Comparison of ENCODE assay signal across 27 mouse cellular contexts in the genomic region with DNA sequence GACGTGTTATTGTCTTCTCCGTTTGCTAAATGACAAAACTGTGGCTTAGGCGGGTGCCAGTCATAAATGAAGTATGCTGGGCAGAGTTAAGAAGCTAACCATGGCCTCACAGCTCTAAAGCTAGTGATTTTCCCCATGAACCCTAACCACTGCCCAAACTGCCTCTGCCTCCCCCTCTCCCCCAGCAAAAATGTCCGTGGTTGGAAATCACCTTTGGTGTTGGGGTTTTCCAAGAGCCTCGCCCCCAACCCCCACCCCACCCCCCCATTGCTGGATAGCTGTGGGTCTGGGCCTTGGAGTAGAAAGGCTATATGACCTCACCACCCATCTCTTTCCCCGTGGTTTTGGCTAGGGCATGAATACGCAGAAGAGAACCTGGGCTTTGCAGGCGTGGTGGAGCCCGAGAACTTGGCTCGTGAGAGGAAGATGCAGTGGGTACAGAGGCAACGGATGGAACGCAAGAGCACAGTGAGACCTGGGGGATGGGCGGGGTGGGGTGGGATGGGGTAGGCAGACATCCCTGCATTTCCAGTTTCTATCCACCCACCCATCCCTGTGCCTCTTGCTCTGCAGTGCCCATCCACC. TPM values are rescaled to one million over a fixed set of nuclear protein-coding genes. Genes with fewer than 3 reads are reported as not detected.
"Had no signal": no experiment of that assay in that cellular context is flagged by ENCODE, and none has a peak within 500 bp of the region (broad histone marks: within the 10 kb centered on the region; RNA-seq: fewer than 3 reads in every experiment).

No protein-coding gene starts in this region.

- H3K27ac ChIP-seq: kidney, embryonic 15.5 days; limb, embryonic 10.5 days; limb, embryonic 13.5 days; liver, embryonic 12.5 days; liver, embryonic 15.5 days; lung, embryonic 15.5 days; midbrain, embryonic 10.5 days; midbrain, embryonic 13.5 days; neural tube, embryonic 13.5 days; stomach, postnatal 0 days had no signal

- H3K36me3 ChIP-seq: liver, embryonic 12.5 days; liver, embryonic 15.5 days had no signal

- ATAC-seq: liver, embryonic 12.5 days; midbrain, embryonic 13.5 days; midbrain, embryonic 16.5 days had no signal

- H3K27me3 ChIP-seq: kidney, embryonic 15.5 days; limb, embryonic 13.5 days; liver, embryonic 12.5 days; liver, embryonic 15.5 days; lung, embryonic 15.5 days; midbrain, embryonic 13.5 days; neural tube, embryonic 13.5 days had no signal

- H3K9me3 ChIP-seq: kidney, embryonic 15.5 days; limb, embryonic 10.5 days; limb, embryonic 13.5 days; liver, embryonic 12.5 days; liver, embryonic 15.5 days; lung, embryonic 15.5 days; megakaryocyte, embryonic 14.5 days; midbrain, embryonic 10.5 days; midbrain, embryonic 13.5 days; neural tube, embryonic 13.5 days had no signal

- H3K4me1 ChIP-seq: kidney, embryonic 15.5 days; limb, embryonic 13.5 days; liver, embryonic 12.5 days; liver, embryonic 15.5 days; lung, embryonic 15.5 days; midbrain, embryonic 10.5 days; midbrain, embryonic 13.5 days; neural tube, embryonic 13.5 days had no signal

- H3K4me2 ChIP-seq: kidney, embryonic 15.5 days; limb, embryonic 13.5 days; liver, embryonic 12.5 days; liver, embryonic 15.5 days; lung, embryonic 15.5 days; midbrain, embryonic 13.5 days; neural tube, embryonic 13.5 days had no signal

- H3K4me3 ChIP-seq: kidney, embryonic 15.5 days; limb, embryonic 10.5 days; limb, embryonic 13.5 days; liver, embryonic 12.5 days; liver, embryonic 15.5 days; lung, embryonic 15.5 days; midbrain, embryonic 10.5 days; midbrain, embryonic 13.5 days; myocyte; neural tube, embryonic 13.5 days had no signal

- DNase-seq: kidney, adult 8-10 months; kidney, postnatal 10 days; kidney, postnatal 36 days; liver; lung, adult 18-20 months; lung, postnatal 10 days; lung, postnatal 36 days; right cerebral cortex, adult 18-20 months; right cerebral cortex, postnatal 14 days; right cerebral cortex, postnatal 4 days; thymus, adult 18-20 months; thymus, postnatal 36 days had no signal

- H3K9ac ChIP-seq: kidney, embryonic 15.5 days; limb, embryonic 13.5 days; liver, embryonic 12.5 days; liver, embryonic 15.5 days; lung, embryonic 15.5 days; midbrain, embryonic 13.5 days; neural tube, embryonic 13.5 days had no signal

RNA-seq across cellular contexts. Expression of a gene that starts 10.6 kb away (rescaled TPM):
- total RNA-seq: neutrophil, adult 5-6 weeks had no signal
- polyA plus RNA-seq: liver, embryonic 15.5 days had no signal

RNA-seq across cellular contexts. Expression of a gene that starts 57.9 kb away (rescaled TPM):
- total RNA-seq: monocyte, adult 5-6 weeks; neutrophil, adult 5-6 weeks had no signal
